Mouse (Mus musculus) kidney, embryonic 14.5 days (tissue): ENCODE data around the gene Lrrc7. TPM values are rescaled to one million over a fixed set of nuclear protein-coding genes. Genes with fewer than 3 reads are reported as not detected.

Experiments
- ATAC-seq: fragments of 200-750 bp; cut with Nextera tagmentation; 2 replicates; pipeline ENCODE4 v1.8.0; 2017; ENCODE audit warnings: moderate number of reproducible peaks, mild to moderate bottlenecking, moderate TSS enrichment, moderate library complexity; ENCODE audit not compliant: low FRiP score, low TSS enrichment
- H3K27ac ChIP-seq: fragments of 300-500 bp; sonication (generic); 2 replicates; pipeline ENCODE4 v1.5.1; 2014; ENCODE audit warnings: low read depth, mild to moderate bottlenecking, low read length, moderate library complexity, mixed read lengths
- H3K27me3 ChIP-seq: fragments of 300-500 bp; sonication (generic); 2 replicates; pipeline ENCODE4 v1.6.1; 2014; ENCODE audit warnings: mild to moderate bottlenecking, low read length; ENCODE audit not compliant: control insufficient read depth, insufficient read depth
- H3K36me3 ChIP-seq: fragments of 300-500 bp; sonication (generic); 2 replicates; pipeline ENCODE4 v1.6.1; 2014; ENCODE audit warnings: low read length, mixed read lengths; ENCODE audit not compliant: control insufficient read depth, insufficient read depth
- H3K4me1 ChIP-seq: fragments of 300-500 bp; sonication (generic); 2 replicates; pipeline ENCODE4 v1.6.1; 2014; ENCODE audit warnings: low read length, mixed read lengths; ENCODE audit not compliant: control insufficient read depth, insufficient read depth
- H3K4me2 ChIP-seq: fragments of 300-500 bp; sonication (generic); replicated peaks from 2 replicates; pipeline ENCODE4 v1.6.1; 2014; ENCODE audit warnings: low read depth, mild to moderate bottlenecking, low read length
- H3K4me3 ChIP-seq: fragments of 300-500 bp; sonication (generic); 2 replicates; pipeline ENCODE4 v1.5.1; 2014; ENCODE audit warnings: mild to moderate bottlenecking, low read length
- H3K9ac ChIP-seq: fragments of 300-500 bp; sonication (generic); 2 replicates; pipeline ENCODE4 v1.6.1; 2014; ENCODE audit warnings: low read depth, mild to moderate bottlenecking, low read length, moderate library complexity
- H3K9me3 ChIP-seq: fragments of 300-500 bp; sonication (generic); 2 replicates; pipeline ENCODE4 v1.6.1; 2016; ENCODE audit warnings: low read length; ENCODE audit not compliant: control insufficient read depth
- WGBS: fragments of 180-500 bp; shearing (Covaris S2); extraction: QIAGEN DNeasy Blood & Tissue Kit; methylation state at CpG from one replicate; pipeline ENCODE4 v1.1.7; 2014; 5-methylcytosine and 5-hydroxymethylcytosine counted together
- polyA plus RNA-seq: library from polyadenylated mRNA; unstranded; fragments of >200 nt; fragmentation: Nextera tagmentation; extraction: Ambion mirVana; gene quantifications from 2 replicates; pipeline ENCODE4 v1.2.1, GENCODE M21; 2014

Lrrc7 gene
- polyA plus RNA-seq, 1 experiment from 2014 or later: 0.32 TPM

DNA sequence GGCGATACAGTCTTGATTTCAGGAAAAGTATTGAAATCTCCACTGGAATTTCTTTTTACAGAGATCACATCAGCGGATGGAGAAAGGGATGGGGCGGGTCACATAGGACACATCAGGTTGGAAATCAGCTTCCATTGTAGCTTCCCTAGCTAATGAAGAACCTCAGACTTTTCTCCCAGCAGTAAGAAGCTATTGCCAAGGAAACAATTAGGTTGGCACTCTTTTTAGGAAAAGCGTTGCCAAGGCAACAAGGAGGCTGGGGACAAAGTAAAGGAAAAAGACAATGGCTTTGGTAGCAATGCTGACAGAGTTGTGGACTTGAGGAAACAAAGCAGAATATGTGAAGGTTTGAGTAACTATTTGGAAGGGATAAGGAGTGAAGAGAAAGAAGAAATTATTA is 393.6 kb downstream of the Lrrc7 start:
- Histone ChIP-seq H3K27ac (no peak overlapping the region), H3K27me3 (no peaks in the 10 kb centered on the region), H3K36me3 (no peaks in the 10 kb centered on the region), H3K9me3 (no peaks in the 10 kb centered on the region), H3K4me2 (no peak overlapping the region), H3K4me3 (no peak overlapping the region), H3K4me1 (no peaks in the 10 kb centered on the region), H3K9ac (no peak overlapping the region)
- 92% methylated on average over 4 of the region's 4 CpGs for whole genome bisulfite sequencing
- ATAC-seq: no peak

DNA sequence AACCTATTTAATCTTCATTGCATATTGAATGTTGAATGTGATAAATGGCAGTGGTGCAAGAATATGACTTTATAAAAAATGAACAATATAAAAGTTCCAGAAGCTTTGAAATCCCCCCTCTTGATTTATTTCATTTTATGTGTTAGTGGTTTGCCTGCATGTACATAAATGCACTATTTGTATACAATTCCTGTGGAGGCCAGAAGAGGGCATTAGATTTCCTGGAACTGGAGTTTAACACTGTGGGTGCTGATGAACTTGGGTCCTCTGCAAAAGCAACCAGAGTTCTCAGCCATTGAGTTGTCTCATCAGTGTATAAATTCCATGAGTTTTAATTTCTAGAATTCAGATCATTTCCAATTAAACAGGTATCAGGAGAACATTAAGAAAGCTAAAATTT is 397.0 kb downstream of the Lrrc7 start:
- Histone ChIP-seq H3K4me2 (no peak overlapping the region), H3K36me3 (no peaks in the 10 kb centered on the region)
- no peak for ATAC-seq

DNA sequence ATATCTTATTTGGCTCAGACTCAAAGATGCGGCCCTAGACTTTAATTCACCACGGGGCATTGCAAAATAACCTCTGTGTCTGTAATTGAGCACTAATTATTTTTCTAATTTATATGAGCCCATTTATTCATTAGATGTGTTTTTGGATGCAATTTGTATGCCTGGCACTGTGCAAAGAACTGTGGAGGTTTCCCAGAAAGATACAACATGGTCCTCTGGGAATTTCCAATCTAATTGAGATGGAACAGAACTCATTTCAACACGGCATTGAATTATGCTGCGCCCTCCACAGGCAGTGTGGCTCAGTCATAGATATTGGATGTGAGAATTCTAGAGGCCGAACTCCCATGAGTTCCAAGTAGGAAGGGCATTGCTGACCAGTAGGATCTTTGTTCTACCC is 397.6 kb downstream of the Lrrc7 start:
- H3K4me2 ChIP-seq: no peak overlapping the region
- H3K27me3 ChIP-seq: no peaks in the 10 kb centered on the region
- 87% methylated on average over 5 of the region's 5 CpGs for WGBS
- H3K27ac ChIP-seq: no peak overlapping the region
- H3K9ac ChIP-seq: no peak overlapping the region
- ATAC-seq: no peak
- no peak overlapping the region for H3K4me3 ChIP-seq
- H3K36me3 ChIP-seq: no peaks in the 10 kb centered on the region
- H3K4me1 ChIP-seq: no peaks in the 10 kb centered on the region
- H3K9me3 ChIP-seq: no peaks in the 10 kb centered on the region

More for the DNA sequence above, 397.0 kb downstream of the Lrrc7 start:
- Histone ChIP-seq H3K9ac (no peak overlapping the region), H3K27me3 (no peaks in the 10 kb centered on the region), H3K4me1 (no peaks in the 10 kb centered on the region), H3K27ac (no peak overlapping the region), H3K9me3 (no peaks in the 10 kb centered on the region), H3K4me3 (no peak overlapping the region)

DNA sequence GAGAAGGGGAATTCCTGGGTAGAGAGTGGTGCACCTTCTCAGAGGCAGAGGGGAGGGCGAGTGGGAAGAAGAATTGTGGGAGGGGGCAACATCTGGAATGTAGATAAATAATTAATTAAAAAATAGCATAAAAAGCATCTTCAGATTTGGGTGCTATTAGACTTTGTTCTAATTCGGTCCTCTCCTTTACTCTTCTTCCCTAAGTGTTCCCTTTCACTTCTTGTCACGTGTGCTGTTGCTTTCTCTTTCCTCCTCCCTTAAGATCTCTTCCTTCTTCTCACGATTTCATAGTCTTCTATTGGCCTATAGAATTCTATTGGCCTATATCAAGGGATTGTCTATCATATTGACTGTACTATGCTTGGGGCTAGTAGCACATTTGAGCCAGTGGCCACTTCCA is 398.9 kb downstream of the Lrrc7 start:
- no peak overlapping the region for H3K4me3 ChIP-seq
- H3K9me3 ChIP-seq: no peaks in the 10 kb centered on the region
- H3K27me3 ChIP-seq: no peaks in the 10 kb centered on the region
- H3K4me2 ChIP-seq: no peak overlapping the region
- no peak overlapping the region for H3K9ac ChIP-seq
- WGBS: 84% methylated on average over 4 of the region's 4 CpGs
- no peaks in the 10 kb centered on the region for H3K4me1 ChIP-seq
- H3K36me3 ChIP-seq: no peaks in the 10 kb centered on the region
- ATAC-seq: no peak
- H3K27ac ChIP-seq: no peak overlapping the region

DNA sequence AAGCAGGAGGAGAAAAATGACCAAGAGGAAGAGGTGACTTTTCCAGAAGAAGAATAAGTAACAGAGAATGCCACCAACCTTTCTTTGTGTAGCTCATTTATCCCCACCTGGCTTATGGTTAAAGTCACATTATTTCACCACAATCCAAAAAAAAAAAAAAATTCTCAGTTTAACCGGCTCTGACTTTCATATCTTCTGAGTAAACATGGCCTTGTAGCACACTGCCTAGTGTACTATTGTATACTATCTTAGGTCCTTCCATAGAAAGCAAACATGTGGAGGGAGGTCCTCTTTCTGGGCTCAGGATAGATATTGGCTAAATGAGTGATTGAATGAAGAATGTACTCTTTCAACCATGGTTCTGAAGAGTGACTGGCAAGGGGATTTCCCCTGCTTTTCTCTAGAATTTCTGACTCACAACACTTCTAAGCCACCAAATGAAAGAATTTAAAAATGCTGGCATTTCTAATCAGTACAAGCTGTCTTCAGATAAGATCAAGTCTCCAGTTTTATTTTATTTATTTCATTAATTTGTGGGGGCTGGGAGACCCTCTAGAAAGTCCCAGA is 400.0 kb downstream of the Lrrc7 start:
- H3K9me3 ChIP-seq: no peaks in the 10 kb centered on the region
- no peaks in the 10 kb centered on the region for H3K36me3 ChIP-seq
- no peaks in the 10 kb centered on the region for H3K27me3 ChIP-seq
- no peak for ATAC-seq
- WGBS: 89% methylated on average over 1 of the region's 1 CpGs
- H3K4me3 ChIP-seq: no peak overlapping the region
- no peak overlapping the region for H3K27ac ChIP-seq
- H3K4me1 ChIP-seq: no peaks in the 10 kb centered on the region
- no peak overlapping the region for H3K4me2 ChIP-seq
- no peak overlapping the region for H3K9ac ChIP-seq

DNA sequence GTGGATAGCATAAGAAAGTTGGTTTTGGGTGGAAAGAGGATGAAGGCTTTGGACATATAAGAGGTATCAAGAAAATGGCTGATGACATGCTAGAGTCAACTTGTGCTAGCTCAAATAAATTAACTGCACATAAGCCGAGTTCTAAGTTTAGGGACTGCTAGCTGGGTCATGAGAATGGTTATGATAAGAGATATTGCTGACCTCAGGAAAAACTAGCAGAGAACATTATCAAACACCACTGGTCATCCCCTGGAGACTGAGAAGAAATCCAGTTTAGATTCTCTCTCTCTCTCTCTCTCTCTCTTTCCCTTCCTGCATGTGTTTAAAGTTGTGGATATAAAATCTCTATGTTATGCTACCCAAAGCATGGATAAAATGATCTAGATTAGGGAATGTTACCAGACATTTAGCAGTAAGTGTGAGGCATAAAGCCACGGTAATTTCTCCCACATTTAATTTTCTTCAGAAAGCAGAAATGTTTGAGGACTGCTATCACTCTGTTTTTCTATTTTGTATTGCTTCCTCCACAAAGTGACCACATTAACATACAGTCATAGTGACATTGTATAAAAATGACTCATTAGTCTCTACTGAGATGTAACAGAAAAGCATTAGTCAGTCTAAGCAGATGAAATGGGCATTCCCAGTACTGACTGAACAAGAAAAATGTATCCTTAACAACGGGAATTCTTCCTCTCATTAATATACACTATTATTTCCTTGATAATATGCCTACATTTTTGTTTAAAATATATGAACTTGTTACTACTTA is 406.3 kb downstream of the Lrrc7 start:
- WGBS: 84% methylated on average over 3 of the region's 3 CpGs
- H3K4me3 ChIP-seq: no peak overlapping the region
- no peak overlapping the region for H3K9ac ChIP-seq
- H3K4me1 ChIP-seq: no peaks in the 10 kb centered on the region
- no peak for ATAC-seq
- H3K36me3 ChIP-seq: no peaks in the 10 kb centered on the region
- no peaks in the 10 kb centered on the region for H3K27me3 ChIP-seq
- H3K9me3 ChIP-seq: no peaks in the 10 kb centered on the region
- H3K27ac ChIP-seq: no peak overlapping the region
- H3K4me2 ChIP-seq: no peak overlapping the region

DNA sequence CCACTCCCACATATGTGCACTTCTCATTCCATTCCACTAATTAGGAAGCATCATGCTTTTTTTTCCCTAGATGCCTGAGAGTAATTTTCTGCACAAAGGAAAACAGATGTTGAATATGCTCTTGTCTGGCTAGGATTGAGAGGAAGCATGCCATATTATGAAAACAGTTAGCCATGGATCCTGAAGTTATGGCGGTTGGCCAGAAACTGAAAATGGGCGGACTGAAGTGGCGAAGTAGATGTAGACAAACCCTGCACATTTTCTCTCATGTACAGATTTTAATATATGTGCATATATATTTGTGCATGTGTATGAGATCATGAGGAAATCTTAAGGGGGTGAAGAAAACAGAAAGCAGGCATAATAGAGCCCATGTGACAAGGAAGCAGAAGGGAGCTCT is 407.9 kb downstream of the Lrrc7 start:
- H3K9ac ChIP-seq: no peak overlapping the region

DNA sequence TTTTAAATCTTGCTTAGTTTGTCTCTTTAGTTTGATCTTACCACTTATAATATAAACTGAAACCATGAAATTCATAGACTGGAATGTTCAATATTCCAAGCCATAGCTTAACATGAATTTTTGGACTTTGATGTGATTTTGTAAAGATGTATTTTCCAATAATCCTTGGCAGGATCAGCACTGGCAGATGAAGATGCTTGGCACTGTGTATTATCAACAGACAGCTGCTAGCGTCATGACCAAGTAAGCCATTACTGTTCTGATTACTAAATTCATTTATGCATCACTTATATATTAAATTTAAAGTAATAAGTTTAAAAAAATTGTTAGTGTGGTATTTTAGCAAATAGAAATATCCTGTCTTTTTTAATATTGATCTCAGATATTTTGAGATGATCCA is 413.0 kb downstream of the Lrrc7 start:
- no peak overlapping the region for H3K4me3 ChIP-seq
- ATAC-seq: no peak
- H3K9me3 ChIP-seq: no peaks in the 10 kb centered on the region

More for the DNA sequence above, 407.9 kb downstream of the Lrrc7 start:
- H3K4me1 ChIP-seq: no peaks in the 10 kb centered on the region
- no peak overlapping the region for H3K4me3 ChIP-seq
- no peaks in the 10 kb centered on the region for H3K9me3 ChIP-seq
- no peaks in the 10 kb centered on the region for H3K36me3 ChIP-seq
- 90% methylated on average over 3 of the region's 3 CpGs for WGBS
- no peaks in the 10 kb centered on the region for H3K27me3 ChIP-seq
- H3K27ac ChIP-seq: no peak overlapping the region
- H3K4me2 ChIP-seq: no peak overlapping the region
- ATAC-seq: no peak

GRCm38 (mm10) chr3:158140629-158141028 is 421.4 kb downstream of the Lrrc7 start:
- 75% methylated on average over 1 of the region's 1 CpGs for WGBS
- no peak for ATAC-seq
- no peak overlapping the region for H3K9ac ChIP-seq
- H3K9me3 ChIP-seq: no peaks in the 10 kb centered on the region
- no peak overlapping the region for H3K27ac ChIP-seq
- no peaks in the 10 kb centered on the region for H3K4me1 ChIP-seq
- no peak overlapping the region for H3K4me2 ChIP-seq
- H3K36me3 ChIP-seq: no peaks in the 10 kb centered on the region
- no peaks in the 10 kb centered on the region for H3K27me3 ChIP-seq
- H3K4me3 ChIP-seq: no peak overlapping the region

More for the DNA sequence above, 413.0 kb downstream of the Lrrc7 start:
- Histone ChIP-seq H3K36me3 (no peaks in the 10 kb centered on the region), H3K27ac (no peak overlapping the region), H3K9ac (no peak overlapping the region), H3K27me3 (no peaks in the 10 kb centered on the region), H3K4me2 (no peak overlapping the region), H3K4me1 (no peaks in the 10 kb centered on the region)
- WGBS: 87% methylated on average over 1 of the region's 1 CpGs
